ENCODE assay signal across 8 mouse cellular contexts in the genomic region with DNA sequence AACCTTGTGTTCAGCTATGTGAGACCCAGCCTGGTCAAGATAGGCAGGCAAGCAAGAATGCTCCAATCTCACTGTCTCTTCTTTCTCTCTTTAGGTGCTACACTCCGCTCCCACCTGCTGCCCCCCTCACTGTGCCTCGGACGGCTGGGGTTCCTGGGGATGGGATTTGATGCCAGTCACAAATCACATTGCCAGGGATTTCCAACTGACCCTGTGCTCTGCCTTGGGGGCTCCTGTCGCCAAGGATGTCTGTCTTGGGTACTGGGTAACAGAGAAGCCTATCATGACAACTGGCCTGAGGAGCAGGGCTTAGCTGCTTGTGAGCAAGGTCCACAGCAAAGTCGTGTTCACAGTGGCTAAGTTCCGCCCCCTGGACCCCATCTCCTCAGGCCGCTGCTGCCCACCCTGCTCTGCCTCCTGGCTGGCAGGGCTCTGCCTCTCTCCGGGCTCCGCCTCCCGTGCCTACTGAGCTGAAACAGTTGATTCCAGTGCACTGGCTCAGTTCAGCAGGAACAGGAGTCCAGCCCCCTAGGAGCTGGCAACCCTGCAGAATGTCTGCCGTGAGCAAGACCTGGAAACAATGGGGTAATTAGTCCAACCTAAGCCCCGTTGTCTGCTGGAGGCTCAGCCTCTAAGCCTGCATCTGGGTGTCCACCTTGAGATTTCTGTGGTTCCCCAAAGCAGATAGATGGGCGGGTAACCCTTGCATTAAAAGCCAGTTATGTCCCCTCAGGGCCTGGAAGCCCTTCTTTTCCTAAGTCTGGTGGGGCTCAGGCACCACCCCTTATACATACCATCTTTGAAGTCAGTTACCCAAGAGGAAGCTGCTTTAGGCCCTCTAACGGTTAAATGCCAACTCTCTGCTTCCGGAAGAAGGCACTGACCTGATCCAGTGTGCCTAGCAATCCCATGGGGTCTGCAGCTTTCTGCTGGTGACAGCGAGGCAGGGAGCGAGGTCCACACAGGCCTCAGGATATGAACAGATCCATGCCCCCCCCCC. TPM values are rescaled to one million over a fixed set of nuclear protein-coding genes. Genes with fewer than 3 reads are reported as not detected.
DNase-seq lines count a peak whose midpoint lies in the region; ATAC-seq and TF ChIP-seq lines count a peak whose summit lies in the region.

No protein-coding gene starts in this region.

- WGBS in intestine, embryonic 14.5 days, result 63% methylated on average over 17 of the region's 17 CpGs
- WGBS in intestine, postnatal 0 days, result 69% methylated on average over 17 of the region's 17 CpGs
- WGBS in embryonic facial prominence, embryonic 10.5 days, result 49% methylated on average over 17 of the region's 17 CpGs
- 30% methylated on average over 17 of the region's 17 CpGs for WGBS in midbrain, postnatal 0 days

- no peak overlapping the region for H3K4me2 ChIP-seq in intestine, embryonic 14.5 days (ENCODE audit: low read length)
- H3K4me2 ChIP-seq in intestine, postnatal 0 days (replicated peaks; ENCODE audit: low read depth), result no peak overlapping the region
- H3K4me2 ChIP-seq in midbrain, postnatal 0 days (ENCODE audit: low read depth, low read length, poor library complexity, severe bottlenecking), result no peak overlapping the region

- DNase-seq in intestine, embryonic 14.5 days (ENCODE audit: low spot score), result no peak
- no peak for DNase-seq in embryonic facial prominence, embryonic 10.5 days (ENCODE audit: low spot score)
- DNase-seq in kidney, adult 18-20 months, result peak; percentile 39
- peak; percentile 26 for DNase-seq in midbrain, postnatal 0 days (ENCODE audit: low spot score)
- DNase-seq in adrenal gland, postnatal 14 days, result no peak
- no peak for DNase-seq in urinary bladder, postnatal 4 days (ENCODE audit: low spot score in 2 of 2)
- no peak for DNase-seq in left cerebral cortex, postnatal 14 days (ENCODE audit: low spot score in 2 of 2)

- intact Hi-C loops in left cerebral cortex, postnatal 14 days (cut with DNase I), result no loop called here

- peaks cover 24% of the 10 kb centered on the region for H3K4me1 ChIP-seq in intestine, embryonic 14.5 days (replicated peaks; ENCODE audit: control insufficient read depth, insufficient read depth, low read length)
- no peaks in the 10 kb centered on the region for H3K4me1 ChIP-seq in intestine, postnatal 0 days (replicated peaks; ENCODE audit: control insufficient read depth, insufficient read depth, low read length)
- H3K4me1 ChIP-seq in embryonic facial prominence, embryonic 10.5 days, result peaks cover 33% of the 10 kb centered on the region
- peaks cover 3% of the 10 kb centered on the region; the same call in 1 of the 2 replicates for H3K4me1 ChIP-seq in midbrain, postnatal 0 days (ENCODE audit: insufficient read depth, low read length)

- H3K27me3 ChIP-seq in intestine, embryonic 14.5 days (replicated peaks; ENCODE audit: control insufficient read depth, insufficient read depth, low read length), result no peaks in the 10 kb centered on the region
- H3K27me3 ChIP-seq in intestine, postnatal 0 days (replicated peaks; ENCODE audit: control insufficient read depth, insufficient read depth, low read length), result no peaks in the 10 kb centered on the region
- no peaks in the 10 kb centered on the region for H3K27me3 ChIP-seq in embryonic facial prominence, embryonic 10.5 days (replicated peaks; ENCODE audit: low read depth, poor library complexity, severe bottlenecking)
- no peaks in the 10 kb centered on the region for H3K27me3 ChIP-seq in midbrain, postnatal 0 days (ENCODE audit: insufficient read depth, low read length)

- peak overlapping the region; percentile 51 for H3K27ac ChIP-seq in intestine, embryonic 14.5 days (ENCODE audit: low read depth)
- no peak overlapping the region; the same call in 1 of the 2 replicates for H3K27ac ChIP-seq in intestine, postnatal 0 days (ENCODE audit: low read depth, low read length)
- H3K27ac ChIP-seq in embryonic facial prominence, embryonic 10.5 days (replicated peaks), result peak overlapping the region; percentile 45
- no peak overlapping the region for H3K27ac ChIP-seq in midbrain, postnatal 0 days (ENCODE audit: low read depth, low read length)

- ATAC-seq in intestine, embryonic 14.5 days (replicated peaks; ENCODE audit: low FRiP score, low TSS enrichment, low read depth), result no peak
- no peak for ATAC-seq in intestine, postnatal 0 days
- ATAC-seq in midbrain, postnatal 0 days (ENCODE audit: low FRiP score), result no peak

- no peak for TF ChIP-seq CTCF in intestine, postnatal 0 days (IDR thresholded peaks at IDR 0.05; ENCODE audit: low read depth)
- no peak for TF ChIP-seq CTCF in midbrain, postnatal 0 days (IDR thresholded peaks at IDR 0.05)

- no peak overlapping the region for H3K4me3 ChIP-seq in intestine, embryonic 14.5 days (ENCODE audit: low read depth, low read length)
- no peak overlapping the region for H3K4me3 ChIP-seq in intestine, postnatal 0 days (ENCODE audit: low read depth, low read length)
- peak overlapping the region; percentile 16; the same call in 1 of the 2 replicates for H3K4me3 ChIP-seq in embryonic facial prominence, embryonic 10.5 days
- no peak overlapping the region for H3K4me3 ChIP-seq in midbrain, postnatal 0 days (ENCODE audit: low read depth, low read length)

- H3K9ac ChIP-seq in intestine, embryonic 14.5 days (ENCODE audit: low read length), result no peak overlapping the region
- no peak overlapping the region for H3K9ac ChIP-seq in intestine, postnatal 0 days (ENCODE audit: low read depth, low read length)
- H3K9ac ChIP-seq in midbrain, postnatal 0 days (replicated peaks; ENCODE audit: low read length, poor library complexity, severe bottlenecking), result 0 out of 2 replicates have a peak overlapping the region, but pooled peaks have one; percentile 36

- peaks cover 63% of the 10 kb centered on the region for H3K36me3 ChIP-seq in intestine, embryonic 14.5 days (ENCODE audit: control insufficient read depth, insufficient read depth, low read length)
- peaks cover 34% of the 10 kb centered on the region for H3K36me3 ChIP-seq in intestine, postnatal 0 days (ENCODE audit: control insufficient read depth, insufficient read depth)
- peaks cover 68% of the 10 kb centered on the region for H3K36me3 ChIP-seq in embryonic facial prominence, embryonic 10.5 days (replicated peaks)
- peaks cover 24% of the 10 kb centered on the region for H3K36me3 ChIP-seq in midbrain, postnatal 0 days (ENCODE audit: insufficient read depth, low read length)

- no peaks in the 10 kb centered on the region for H3K9me3 ChIP-seq in intestine, embryonic 14.5 days (ENCODE audit: control insufficient read depth, low read length)
- no peaks in the 10 kb centered on the region for H3K9me3 ChIP-seq in intestine, postnatal 0 days (ENCODE audit: control insufficient read depth)
- H3K9me3 ChIP-seq in embryonic facial prominence, embryonic 10.5 days, result no peaks in the 10 kb centered on the region
- H3K9me3 ChIP-seq in midbrain, postnatal 0 days (ENCODE audit: low read length), result no peaks in the 10 kb centered on the region

RNA-seq across cellular contexts. Expression of gene Nanos3, which starts 23.7 kb away (rescaled TPM):
- polyA plus RNA-seq in intestine, embryonic 14.5 days (2014; fragmentation: Nextera tagmentation; extraction: Ambion mirVana), result 4.1 and 4.4 TPM in 2 replicates
- polyA plus RNA-seq in intestine, postnatal 0 days (2015; fragmentation: Nextera tagmentation; extraction: Ambion mirVana), result 1.6 and 1.8 TPM in 2 replicates
- 2.4 and 3.5 TPM in 2 replicates for polyA plus RNA-seq in embryonic facial prominence, embryonic 10.5 days (2016; fragmentation: Nextera tagmentation; extraction: Ambion mirVana)
- 0.27 and 4.6 TPM in 2 replicates for total RNA-seq in midbrain, postnatal 0 days (2014; rRNA removed)
- 14.0 and 15.3 TPM in 2 replicates for polyA plus RNA-seq in midbrain, postnatal 0 days (2015; fragmentation: Nextera tagmentation; extraction: Ambion mirVana)
- 0.67 and 1.2 TPM in 2 replicates for total RNA-seq in adrenal gland, postnatal 14 days (2021)
- total RNA-seq in left cerebral cortex, postnatal 14 days (2021), result 1 to 10 TPM; 2.7 to 4.6 TPM

RNA-seq across cellular contexts. Expression of gene Zswim4, which starts 28.2 kb away (rescaled TPM):
- 10.9 and 11.5 TPM in 2 replicates for polyA plus RNA-seq in intestine, embryonic 14.5 days (2014; fragmentation: Nextera tagmentation; extraction: Ambion mirVana)
- 3.7 and 3.8 TPM in 2 replicates for polyA plus RNA-seq in intestine, postnatal 0 days (2015; fragmentation: Nextera tagmentation; extraction: Ambion mirVana)
- polyA plus RNA-seq in embryonic facial prominence, embryonic 10.5 days (2016; fragmentation: Nextera tagmentation; extraction: Ambion mirVana), result 37.2 and 41.7 TPM in 2 replicates
- total RNA-seq in midbrain, postnatal 0 days (2014; rRNA removed), result 37.7 and 41.8 TPM in 2 replicates
- polyA plus RNA-seq in midbrain, postnatal 0 days (2015; fragmentation: Nextera tagmentation; extraction: Ambion mirVana), result 11.8 and 11.9 TPM in 2 replicates
- total RNA-seq in adrenal gland, postnatal 14 days (2021), result 32.3 and 39.5 TPM in 2 replicates
- total RNA-seq in left cerebral cortex, postnatal 14 days (2021), result 10 to 100 TPM; 14.1 to 15.0 TPM

RNA-seq across cellular contexts. Expression of gene D8Ertd738e, which starts 40.8 kb away (rescaled TPM):
- 377 and 380 TPM in 2 replicates for polyA plus RNA-seq in intestine, embryonic 14.5 days (2014; fragmentation: Nextera tagmentation; extraction: Ambion mirVana)
- 308 and 309 TPM in 2 replicates for polyA plus RNA-seq in intestine, postnatal 0 days (2015; fragmentation: Nextera tagmentation; extraction: Ambion mirVana)
- 409 and 427 TPM in 2 replicates for polyA plus RNA-seq in embryonic facial prominence, embryonic 10.5 days (2016; fragmentation: Nextera tagmentation; extraction: Ambion mirVana)
- 110 and 143 TPM in 2 replicates for total RNA-seq in midbrain, postnatal 0 days (2014; rRNA removed)
- 274 and 297 TPM in 2 replicates for polyA plus RNA-seq in midbrain, postnatal 0 days (2015; fragmentation: Nextera tagmentation; extraction: Ambion mirVana)
- total RNA-seq in adrenal gland, postnatal 14 days (2021), result 251 and 255 TPM in 2 replicates
- 100 to 1,000 TPM; 140 to 144 TPM for total RNA-seq in left cerebral cortex, postnatal 14 days (2021)

RNA-seq across cellular contexts. Expression of gene Mri1, which starts 48.4 kb away (rescaled TPM):
- 79.7 and 90.6 TPM in 2 replicates for polyA plus RNA-seq in intestine, embryonic 14.5 days (2014; fragmentation: Nextera tagmentation; extraction: Ambion mirVana)
- polyA plus RNA-seq in intestine, postnatal 0 days (2015; fragmentation: Nextera tagmentation; extraction: Ambion mirVana), result 54.9 and 60.3 TPM in 2 replicates
- 64.0 and 64.2 TPM in 2 replicates for polyA plus RNA-seq in embryonic facial prominence, embryonic 10.5 days (2016; fragmentation: Nextera tagmentation; extraction: Ambion mirVana)
- total RNA-seq in midbrain, postnatal 0 days (2014; rRNA removed), result 28.8 and 31.7 TPM in 2 replicates
- polyA plus RNA-seq in midbrain, postnatal 0 days (2015; fragmentation: Nextera tagmentation; extraction: Ambion mirVana), result 39.4 and 40.5 TPM in 2 replicates
- total RNA-seq in adrenal gland, postnatal 14 days (2021), result 25.0 and 35.5 TPM in 2 replicates
- 10 to 100 TPM; 18.4 to 21.8 TPM for total RNA-seq in left cerebral cortex, postnatal 14 days (2021)

Comparison
In these comparisons a context has a peak if more than half of its experiments do, and no peak if none do; other contexts are left out.
1. H3K27ac ChIP-seq: peak in intestine, embryonic 14.5 days (single experiment) and embryonic facial prominence, embryonic 10.5 days (single experiment); none in intestine, postnatal 0 days (single experiment) and midbrain, postnatal 0 days (single experiment).
2. DNase-seq: peak in kidney, adult 18-20 months (single experiment) and midbrain, postnatal 0 days (single experiment); none in intestine, embryonic 14.5 days (single experiment), embryonic facial prominence, embryonic 10.5 days (single experiment), adrenal gland, postnatal 14 days (single experiment), urinary bladder, postnatal 4 days (0 of 2) and left cerebral cortex, postnatal 14 days (0 of 2).